Mouse (Mus musculus) brain, embryonic 14.5 days (tissue): ENCODE data around the gene Cmip.

Source experiments
- CTCF ChIP-seq: fragments of 200-500 bp; IDR thresholded peaks from 2 replicates; pipeline ENCODE4 v1.5.1; 2012; ENCODE audit warnings: inconsistent platforms, mild to moderate bottlenecking, moderate library complexity, borderline replicate concordance; ENCODE audit not compliant: insufficient read depth, insufficient read length; ENCODE audit errors: extremely low read depth
- POLR2A ChIP-seq: fragments of 200-500 bp; IDR thresholded peaks from 2 replicates; pipeline ENCODE4 v1.6.1; 2012; ENCODE audit warnings: mild to moderate bottlenecking, inconsistent platforms, borderline replicate concordance; ENCODE audit not compliant: poor library complexity, insufficient read depth, insufficient read length, severe bottlenecking; ENCODE audit errors: extremely low read depth

DNA sequence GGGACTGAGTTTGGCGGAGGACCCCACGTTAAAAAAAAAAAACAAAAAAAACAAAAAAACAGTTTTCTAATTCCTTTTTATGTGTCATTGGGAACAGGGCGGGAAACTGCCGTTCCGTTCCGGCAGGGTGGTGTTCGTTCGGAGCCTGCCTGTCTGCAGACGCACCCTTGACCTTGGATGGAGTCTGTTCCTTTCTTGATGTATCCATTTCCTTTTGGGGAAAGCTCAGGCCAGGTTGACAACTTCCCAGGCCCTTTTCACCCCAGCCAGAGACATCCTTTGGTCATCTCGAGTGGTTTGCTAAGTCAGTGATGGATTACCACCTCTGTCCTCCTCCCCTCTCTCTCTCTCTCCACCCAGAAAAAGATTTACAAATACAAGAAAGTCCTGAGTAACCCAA, 154.0 kb downstream of the Cmip start:
- TF ChIP-seq POLR2A = no peak
- no peak for TF ChIP-seq CTCF
